Mouse (Mus musculus) myocyte (in vitro differentiated cells): Measurements from ENCODE around the gene Eps8l1.

Source experiments
- CEBPB ChIP-seq: IDR thresholded peaks from 2 replicates; pipeline ENCODE4 v1.6.1; 2011; ENCODE audit warnings: mild to moderate bottlenecking, moderate library complexity; ENCODE audit not compliant: poor library complexity, insufficient read depth, severe bottlenecking
- E2F4 ChIP-seq: IDR thresholded peaks from one replicate; pipeline ENCODE4 v1.6.1; 2011; ENCODE audit warnings: mild to moderate bottlenecking, control low read depth, moderate library complexity; ENCODE audit not compliant: insufficient read depth
- MAX ChIP-seq: IDR thresholded peaks from one replicate; pipeline ENCODE4 v1.6.1; 2011; ENCODE audit warnings: low read depth, mild to moderate bottlenecking, control low read depth
- MYOD1 ChIP-seq, 3 experiments: IDR thresholded peaks; one replicate each; pipeline ENCODE4 v1.6.1; 2011; ENCODE audit warnings: control low read depth in 2 of 3, low read depth in 2 of 3, mild to moderate bottlenecking in 2 of 3, moderate library complexity in 1 of 3; ENCODE audit not compliant: insufficient read length in 2 of 3, control insufficient read depth in 1 of 3
- MYOG ChIP-seq, 3 experiments: IDR thresholded peaks; one replicate each; pipeline ENCODE4 v1.6.1; 2011; ENCODE audit warnings: control low read depth in 2 of 3, low read depth in 2 of 3, mild to moderate bottlenecking in 2 of 3; ENCODE audit not compliant: insufficient read length in 2 of 3, control insufficient read depth in 1 of 3, insufficient read depth in 1 of 3
- POLR2A ChIP-seq: IDR thresholded peaks from one replicate; pipeline ENCODE4 v1.6.1; 2011; ENCODE audit warnings: low read depth, mild to moderate bottlenecking, control low read depth, moderate library complexity; ENCODE audit not compliant: insufficient read length
- POLR2AphosphoS2 ChIP-seq: IDR thresholded peaks from one replicate; pipeline ENCODE4 v1.6.1; 2011; ENCODE audit warnings: low read depth, control low read depth; ENCODE audit not compliant: insufficient read length
- REST ChIP-seq: IDR thresholded peaks from one replicate; pipeline ENCODE4 v1.6.1; 2011; ENCODE audit warnings: mild to moderate bottlenecking, control low read depth, moderate library complexity; ENCODE audit not compliant: insufficient read depth, insufficient read length
- TCF12 ChIP-seq: IDR thresholded peaks from one replicate; pipeline ENCODE4 v1.6.1; 2011; ENCODE audit warnings: mild to moderate bottlenecking, control low read depth; ENCODE audit not compliant: poor library complexity, insufficient read depth, severe bottlenecking
- TCF3 ChIP-seq: IDR thresholded peaks from one replicate; pipeline ENCODE4 v1.6.1; 2011; ENCODE audit warnings: low read depth, control low read depth; ENCODE audit not compliant: insufficient read length
- USF1 ChIP-seq: IDR thresholded peaks from one replicate; pipeline ENCODE4 v1.6.1; 2011; ENCODE audit warnings: low read depth, mild to moderate bottlenecking, control low read depth, moderate library complexity

DNA sequence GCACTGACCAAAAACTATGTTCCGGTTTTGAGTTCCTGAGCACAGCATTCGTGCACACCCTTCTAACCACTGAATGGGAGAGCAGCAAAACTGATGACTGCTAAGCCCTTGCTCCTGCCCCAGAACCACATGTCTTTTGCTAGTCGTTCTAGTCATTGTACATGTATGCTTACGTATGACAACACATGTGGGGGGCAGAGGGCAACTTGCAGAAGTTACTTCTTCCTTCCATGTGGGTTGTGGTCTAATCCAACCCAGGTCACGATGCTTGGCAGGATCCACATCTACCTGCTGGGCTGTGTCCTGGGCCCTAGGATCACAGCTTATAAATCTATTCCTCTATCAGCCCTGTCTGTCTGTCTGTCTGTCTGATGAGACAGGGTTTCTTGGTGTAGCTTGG is 43.4 kb downstream of the Eps8l1 start:
- no peak for TF ChIP-seq POLR2A
- no peak for TF ChIP-seq MYOG (IDR thresholded peaks at IDR 0.05; ENCODE audit: control insufficient read depth in 1 of 3, insufficient read depth in 1 of 3, insufficient read length in 2 of 3, low read depth in 2 of 3)
- no peak for TF ChIP-seq MAX
- TF ChIP-seq USF1 = no peak
- TF ChIP-seq E2F4 = no peak
- no peak for TF ChIP-seq REST
- TF ChIP-seq TCF12 = no peak
- no peak for TF ChIP-seq POLR2AphosphoS2
- no peak for TF ChIP-seq MYOD1 (IDR thresholded peaks at IDR 0.05; ENCODE audit: control insufficient read depth in 1 of 3, insufficient read length in 2 of 3, low read depth in 2 of 3)
- TF ChIP-seq TCF3 = no peak
- no peak for TF ChIP-seq CEBPB
